Mouse (Mus musculus) C2C12 (cell line): ENCODE results near the gene Atp23.

ENCODE experiments used
- CTCF ChIP-seq: IDR thresholded peaks from one replicate; pipeline ENCODE4 v1.5.1; 2011; ENCODE audit not compliant: control insufficient read depth, insufficient read depth, insufficient read length
- MAX ChIP-seq: IDR thresholded peaks from one replicate; pipeline ENCODE4 v1.6.1; 2011; ENCODE audit warnings: mild to moderate bottlenecking, control low read depth
- MYOD1 ChIP-seq: IDR thresholded peaks from one replicate; pipeline ENCODE4 v1.6.1; 2011; ENCODE audit warnings: low read depth; ENCODE audit not compliant: control insufficient read depth, insufficient read length
- MYOG ChIP-seq: IDR thresholded peaks from one replicate; pipeline ENCODE4 v1.6.1; 2011; ENCODE audit not compliant: control insufficient read depth, insufficient read length; ENCODE audit errors: extremely low read depth
- USF1 ChIP-seq: IDR thresholded peaks from one replicate; pipeline ENCODE4 v1.6.1; 2011; ENCODE audit warnings: low read depth, mild to moderate bottlenecking, control low read depth, moderate library complexity

- no peak for TF ChIP-seq CTCF
- TF ChIP-seq MAX = no peak
- TF ChIP-seq USF1 = no peak
- no peak for TF ChIP-seq MYOD1
- no peak for TF ChIP-seq MYOG
These were observed 29.3 kb upstream of the Atp23 start for GRCm38 (mm10) chr10:126930270-126931121.
